Mouse (Mus musculus) CH12.LX (cell line): ENCODE data around the gene Zfp750. TPM values are rescaled to one million over a fixed set of nuclear protein-coding genes. Genes with fewer than 3 reads are reported as not detected.

Experiments used
- DNase-seq: peaks from one replicate; pipeline ENCODE4 v3.0.0-alpha.2; 2013; ENCODE audit errors: extremely low read depth
- H3K27ac ChIP-seq: 2 replicates; pipeline ENCODE4 v1.5.1; 2012; ENCODE audit warnings: low read depth, mild to moderate bottlenecking, control low read depth, moderate library complexity; ENCODE audit not compliant: insufficient read depth
- H3K27me3 ChIP-seq: replicated peaks from 2 replicates; pipeline ENCODE3; 2012; ENCODE audit warnings: inconsistent platforms
- H3K36me3 ChIP-seq, 2 experiments: replicated peaks in 1 of 2; 2 replicates each; pipeline versions ENCODE3 to v1.6.1; 2012; ENCODE audit warnings: inconsistent platforms in 1 of 2, low read length in 1 of 2, mild to moderate bottlenecking in 1 of 2, mixed read lengths in 1 of 2, moderate library complexity in 1 of 2; ENCODE audit not compliant: control insufficient read depth in 1 of 2, insufficient read depth in 1 of 2
- H3K4me1 ChIP-seq, 2 experiments: 2 replicates each; pipeline ENCODE4 v1.6.1; 2012; ENCODE audit warnings: inconsistent platforms in 1 of 2, moderate library complexity in 1 of 2; ENCODE audit not compliant: insufficient read depth in 2 of 2, control insufficient read depth in 1 of 2
- H3K4me2 ChIP-seq: 2 replicates; pipeline ENCODE4 v1.6.1; 2012; ENCODE audit warnings: low read depth, mild to moderate bottlenecking, control low read depth; ENCODE audit not compliant: poor library complexity, insufficient read depth, severe bottlenecking
- H3K4me3 ChIP-seq, 3 experiments: fragments of 150-350 bp in 1 of 3; sonication (generic) in 1 of 3; replicated peaks in 1 of 3; 2 replicates each; pipeline versions ENCODE3 to v1.5.1; 2011 to 2012; ENCODE audit warnings: low read depth in 2 of 3, low read length in 2 of 3, mild to moderate bottlenecking in 2 of 3, moderate library complexity in 2 of 3, control low read depth in 1 of 3, improper control_type of control experiment in 1 of 3, inconsistent platforms in 1 of 3, mixed read lengths in 1 of 3; ENCODE audit not compliant: poor library complexity in 1 of 3
- H3K79me2 ChIP-seq: replicated peaks from 2 replicates; pipeline ENCODE4 v1.6.1; 2012; ENCODE audit warnings: mild to moderate bottlenecking, moderate library complexity; ENCODE audit not compliant: control insufficient read depth, poor library complexity, insufficient read depth, severe bottlenecking; ENCODE audit errors: extremely low read depth
- H3K9ac ChIP-seq: 2 replicates; pipeline ENCODE4 v1.6.1; 2012; ENCODE audit warnings: low read depth, mild to moderate bottlenecking, control low read depth, moderate library complexity; ENCODE audit not compliant: insufficient read depth
- H3K9me3 ChIP-seq: replicated peaks from 2 replicates; pipeline ENCODE3; 2012; ENCODE audit warnings: low read length, inconsistent platforms, mixed read lengths
- BHLHE40 ChIP-seq: IDR thresholded peaks from 2 replicates; pipeline ENCODE4 v1.6.1; 2011; ENCODE audit warnings: mild to moderate bottlenecking, low read depth, low read length, improper control_type of control experiment
- CHD1 ChIP-seq: IDR thresholded peaks from 2 replicates; pipeline ENCODE4 v1.6.1; 2012; ENCODE audit warnings: low read depth, low read length, improper control_type of control experiment, inconsistent platforms
- CHD2 ChIP-seq: IDR thresholded peaks from 2 replicates; pipeline ENCODE4 v1.6.1; 2011; ENCODE audit warnings: low read length, improper control_type of control experiment
- CTCF ChIP-seq, 2 experiments: IDR thresholded peaks in 1 of 2; conservative IDR thresholded peaks in 1 of 2; 2 replicates each; pipeline ENCODE4 v1.5.1; 2011 to 2012; ENCODE audit warnings: low read depth in 2 of 2, low read length in 2 of 2, improper control_type of control experiment in 1 of 2, inconsistent platforms in 1 of 2, mild to moderate bottlenecking in 1 of 2, moderate library complexity in 1 of 2
- E2F4 ChIP-seq: IDR thresholded peaks from 2 replicates; pipeline ENCODE4 v1.6.1; 2011; ENCODE audit warnings: low read depth, low read length, improper control_type of control experiment; ENCODE audit not compliant: insufficient replicate concordance
- EP300 ChIP-seq: IDR thresholded peaks from 2 replicates; pipeline ENCODE4 v1.6.1; 2011; ENCODE audit warnings: low read length, improper control_type of control experiment
- ETS1 ChIP-seq: conservative IDR thresholded peaks from 2 replicates; pipeline ENCODE4 v1.6.1; 2012; ENCODE audit warnings: low read depth, mild to moderate bottlenecking, inconsistent platforms, low read length, improper control_type of control experiment, moderate library complexity
- GABPA ChIP-seq: IDR thresholded peaks from 2 replicates; pipeline ENCODE4 v1.6.1; 2012; ENCODE audit warnings: low read depth, low read length, improper control_type of control experiment, inconsistent platforms; ENCODE audit not compliant: insufficient replicate concordance
- HCFC1 ChIP-seq: IDR thresholded peaks from 2 replicates; pipeline ENCODE4 v1.6.1; 2012; ENCODE audit warnings: low read depth, mild to moderate bottlenecking, inconsistent platforms, low read length, improper control_type of control experiment
- IRF4 ChIP-seq: IDR thresholded peaks from 2 replicates; pipeline ENCODE4 v1.6.1; 2014; ENCODE audit warnings: low read depth, mild to moderate bottlenecking, inconsistent platforms, low read length, improper control_type of control experiment
- JUN ChIP-seq: IDR thresholded peaks from 2 replicates; pipeline ENCODE4 v1.6.1; 2011; ENCODE audit warnings: low read depth, mild to moderate bottlenecking, low read length, improper control_type of control experiment, moderate library complexity; ENCODE audit not compliant: insufficient read depth
- JUND ChIP-seq: conservative IDR thresholded peaks from 2 replicates; pipeline ENCODE4 v1.6.1; 2011; ENCODE audit warnings: low read depth, low read length, improper control_type of control experiment
- KAT2A ChIP-seq: IDR thresholded peaks from 2 replicates; pipeline ENCODE4 v1.6.1; 2012; ENCODE audit warnings: low read length, improper control_type of control experiment, inconsistent platforms; ENCODE audit not compliant: insufficient replicate concordance
- MAZ ChIP-seq: IDR thresholded peaks from 2 replicates; pipeline ENCODE4 v1.6.1; 2012; ENCODE audit warnings: low read depth, mild to moderate bottlenecking, inconsistent platforms, low read length, improper control_type of control experiment, moderate library complexity
- MEF2A ChIP-seq: IDR thresholded peaks from 2 replicates; pipeline ENCODE4 v1.6.1; 2014; ENCODE audit warnings: low read depth, mild to moderate bottlenecking, inconsistent platforms, low read length, improper control_type of control experiment, borderline replicate concordance
- MXI1 ChIP-seq: IDR thresholded peaks from 2 replicates; pipeline ENCODE4 v1.6.1; 2011; ENCODE audit warnings: mild to moderate bottlenecking, low read depth, low read length, improper control_type of control experiment
- MYC ChIP-seq: IDR thresholded peaks from 2 replicates; pipeline ENCODE4 v1.6.1; 2011; ENCODE audit warnings: low read depth, mild to moderate bottlenecking, improper control_type of control experiment, low read length
- NELFE ChIP-seq: IDR thresholded peaks from 2 replicates; pipeline ENCODE4 v1.6.1; 2011; ENCODE audit warnings: low read depth, low read length, improper control_type of control experiment
- PAX5 ChIP-seq: IDR thresholded peaks from 2 replicates; pipeline ENCODE4 v1.6.1; 2012; ENCODE audit warnings: low read length, inconsistent platforms, mixed read lengths
- POLR2A ChIP-seq: IDR thresholded peaks from 2 replicates; pipeline ENCODE4 v1.6.1; 2011; ENCODE audit warnings: low read depth, mild to moderate bottlenecking, improper control_type of control experiment, low read length
- POLR2AphosphoS2 ChIP-seq: IDR thresholded peaks from 2 replicates; pipeline ENCODE4 v1.6.1; 2011; ENCODE audit warnings: low read depth, low read length, improper control_type of control experiment
- RAD21 ChIP-seq: IDR thresholded peaks from 2 replicates; pipeline ENCODE4 v1.6.1; 2011; ENCODE audit warnings: low read depth, mild to moderate bottlenecking, low read length, improper control_type of control experiment, moderate library complexity
- RCOR1 ChIP-seq: conservative IDR thresholded peaks from 2 replicates; pipeline ENCODE4 v1.6.1; 2012; ENCODE audit warnings: low read depth, mild to moderate bottlenecking, inconsistent platforms, low read length, improper control_type of control experiment
- SIN3A ChIP-seq: IDR thresholded peaks from 2 replicates; pipeline ENCODE4 v1.6.1; 2012; ENCODE audit warnings: low read length, improper control_type of control experiment, inconsistent platforms
- SMC3 ChIP-seq: IDR thresholded peaks from 2 replicates; pipeline ENCODE4 v1.6.1; 2011; ENCODE audit warnings: low read depth, low read length, improper control_type of control experiment
- TBP ChIP-seq: conservative IDR thresholded peaks from 2 replicates; pipeline ENCODE4 v1.6.1; 2011; ENCODE audit warnings: low read depth, low read length, improper control_type of control experiment
- UBTF ChIP-seq: IDR thresholded peaks from 2 replicates; pipeline ENCODE4 v1.6.1; 2012; ENCODE audit warnings: low read depth, mild to moderate bottlenecking, inconsistent platforms, low read length, improper control_type of control experiment, moderate library complexity
- USF1 ChIP-seq: IDR thresholded peaks from 2 replicates; pipeline ENCODE4 v1.6.1; 2014; ENCODE audit warnings: low read depth, mild to moderate bottlenecking, inconsistent platforms, low read length, improper control_type of control experiment
- ZC3H11A ChIP-seq: IDR thresholded peaks from 2 replicates; pipeline ENCODE4 v1.6.1; 2012; ENCODE audit warnings: low read depth, mild to moderate bottlenecking, inconsistent platforms, low read length, improper control_type of control experiment
- ZKSCAN1 ChIP-seq: IDR thresholded peaks from 2 replicates; pipeline ENCODE4 v1.6.1; 2012; ENCODE audit warnings: low read depth, inconsistent platforms, low read length, improper control_type of control experiment, borderline replicate concordance
- ZMIZ1 ChIP-seq: IDR thresholded peaks from 2 replicates; pipeline ENCODE4 v1.6.1; 2012; ENCODE audit warnings: low read depth, mild to moderate bottlenecking, inconsistent platforms, low read length, improper control_type of control experiment
- dilution Hi-C: fragments of 300-500 bp; cut with MboI; formaldehyde crosslinking; loops from 2 replicates; pipeline ENCODE4 v1.14.3; 2020; ENCODE audit warnings: low sequenced_read_pairs; ENCODE audit not compliant: extremely low pct_unique_long_range_greater_than_20kb, extremely low pct_ligation_motif_present
- in situ Hi-C: fragments of 300-500 bp; cut with MboI; formaldehyde crosslinking; loops from 3 replicates; pipeline ENCODE4 v1.14.3; 2019; ENCODE audit warnings: low sequenced_read_pairs, low pct_ligation_motif_present, low pct_unique_long_range_greater_than_20kb, mixed read lengths
- polyA plus RNA-seq: library from polyadenylated mRNA; unstranded; fragments of >175 nt; gene quantifications from 2 replicates; pipeline ENCODE4 v1.2.1, GENCODE M21; 2012; ENCODE audit warnings: low read depth; ENCODE audit not compliant: insufficient read length
- total RNA-seq, 2 experiments: library from RNA; depleted of rRNA; stranded (reverse); fragments of 300-350 nt in 1 of 2; fragments of >200 nt in 1 of 2; gene quantifications; 2 replicates each; pipeline ENCODE4 v1.2.3; 2012 to 2014

The Zfp750 gene
- total and polyA plus RNA-seq, 3 experiments = 0.11 to 0.54 (median 0.34) TPM

- DNase-seq = no peak
- Histone ChIP-seq H3K4me2 (no peak overlapping the region), H3K79me2 (no peaks in the 10 kb centered on the region), H3K4me3 (no peak overlapping the region), H3K9ac (no peak overlapping the region), H3K36me3 (peaks cover 7 to 60% of the 10 kb centered on the region in 2 experiments), H3K27me3 (no peaks in the 10 kb centered on the region), H3K27ac (no peak overlapping the region), H3K9me3 (no peaks in the 10 kb centered on the region), H3K4me1 (peaks cover 9 to 84% of the 10 kb centered on the region in 2 experiments)
- no peak for TF ChIP-seq MXI1
- TF ChIP-seq HCFC1 = no peak
- no peak for TF ChIP-seq CHD2
- TF ChIP-seq ZC3H11A = no peak
- no peak for TF ChIP-seq KAT2A
- no peak for TF ChIP-seq MYC
- in situ Hi-C loops = no loop called here
- dilution Hi-C loops = no loop called here
Observed at GRCm38 (mm10) chr11:121547234-121547633, 28.1 kb upstream of the Zfp750 start.

GRCm38 (mm10) chr11:121545398-121546034, 26.4 kb upstream of the Zfp750 start:
- H3K9ac ChIP-seq = no peak overlapping the region
- H3K27ac ChIP-seq = no peak overlapping the region
- peak; percentile 56; the same call in 1 of the 2 replicates for TF ChIP-seq MEF2A
- TF ChIP-seq MAZ = no peak
- TF ChIP-seq HCFC1 = no peak
- TF ChIP-seq USF1 = no peak
- no peak for TF ChIP-seq KAT2A
- no peak for TF ChIP-seq ZKSCAN1
- no peak for TF ChIP-seq SMC3
- TF ChIP-seq E2F4 = no peak
- no peak for TF ChIP-seq RCOR1
- TF ChIP-seq BHLHE40 = no peak
- no peak for TF ChIP-seq ZMIZ1
- TF ChIP-seq SIN3A = no peak
- peak; percentile 49; the same call in 1 of the 2 replicates for TF ChIP-seq JUND
- TF ChIP-seq ZC3H11A = no peak
- no peak for TF ChIP-seq POLR2A
- TF ChIP-seq POLR2AphosphoS2 = no peak
- TF ChIP-seq GABPA = no peak
- TF ChIP-seq MXI1 = no peak; the same call in 1 of the 2 replicates
- peak; percentile 16; the same call in 1 of the 2 replicates for TF ChIP-seq JUN
- TF ChIP-seq CHD1 = no peak
- TF ChIP-seq EP300 = peak; percentile 54
- TF ChIP-seq CTCF (conservative IDR thresholded peaks at IDR 0.05 in 1 of 2, IDR thresholded peaks at IDR 0.05 in 1 of 2; ENCODE audit: low read depth in 2 of 2, low read length in 2 of 2) = no peak
- TF ChIP-seq CHD2 = no peak
- TF ChIP-seq PAX5 = no peak
- no peak for TF ChIP-seq NELFE
- no peak for TF ChIP-seq RAD21
- no peak for TF ChIP-seq MYC
- TF ChIP-seq TBP = no peak
- TF ChIP-seq IRF4 = peak; percentile 81
- peak; percentile 43; the same call in 1 of the 2 replicates for TF ChIP-seq ETS1
- TF ChIP-seq UBTF = no peak

More at GRCm38 (mm10) chr11:121545398-121546034, 26.4 kb upstream of the Zfp750 start:
- in situ Hi-C loops (no loop called here), dilution Hi-C loops (no loop called here)
- H3K9me3 ChIP-seq = no peaks in the 10 kb centered on the region
- no peaks in the 10 kb centered on the region for H3K79me2 ChIP-seq
- DNase-seq = peak; percentile 52
- H3K36me3 ChIP-seq = peaks cover 16 to 64% of the 10 kb centered on the region in 2 experiments
- H3K4me2 ChIP-seq = no peak overlapping the region
- H3K27me3 ChIP-seq = no peaks in the 10 kb centered on the region
- no peak overlapping the region for H3K4me3 ChIP-seq
- peaks cover 7 to 70% of the 10 kb centered on the region in 2 experiments for H3K4me1 ChIP-seq
